Mouse (Mus musculus): Measurements from ENCODE around the gene Gm47996. TPM values are rescaled to one million over a fixed set of nuclear protein-coding genes. Genes with fewer than 3 reads are reported as not detected.
A peak's percentile ranks its signal among the peaks of the same experiment; 100 is the strongest.
"Not testable (repeated sequence)": the region's sequence is repeated elsewhere in the genome, so short reads cannot be mapped to it uniquely, and the experiment has no call there.

Gm47996 gene
- not detected in 2 replicates for polyA plus RNA-seq (2015; fragmentation: Nextera tagmentation; extraction: Ambion mirVana)

GRCm38 (mm10) chr1:151209824-151210355 lies at the start of gene Gm47996:
Gene Gm47996 (plus strand): TSS chr1:151210131.
- not testable (repeated sequence) for H3K4me1 ChIP-seq (ENCODE audit: control insufficient read depth, insufficient read depth, low read length); H3K4me3 ChIP-seq (ENCODE audit: low read length); H3K36me3 ChIP-seq (ENCODE audit: control insufficient read depth, insufficient read depth); H3K27me3 ChIP-seq (ENCODE audit: control insufficient read depth, insufficient read depth, low read length); H3K4me2 ChIP-seq (ENCODE audit: low read depth, low read length); H3K27ac ChIP-seq (ENCODE audit: low read length); H3K9me3 ChIP-seq (replicated peaks; ENCODE audit: control insufficient read depth, low read length); ATAC-seq (replicated peaks; ENCODE audit: extremely low read depth, insufficient read depth, low FRiP score); H3K9ac ChIP-seq (ENCODE audit: low read length)
- 85% methylated on average over 4 of the region's 8 CpGs for WGBS

GRCm38 (mm10) chr1:151166031-151166430 lies 43.9 kb upstream of the Gm47996 start:
- H3K27me3 ChIP-seq (ENCODE audit: control insufficient read depth, insufficient read depth, low read length) = no peaks in the 10 kb centered on the region
- H3K4me1 ChIP-seq (ENCODE audit: control insufficient read depth, insufficient read depth, low read length) = no peaks in the 10 kb centered on the region
- no peak overlapping the region for H3K4me3 ChIP-seq (ENCODE audit: low read length)
- WGBS = 48% methylated on average over 8 of the region's 8 CpGs
- H3K9me3 ChIP-seq (replicated peaks; ENCODE audit: control insufficient read depth, low read length) = no peaks in the 10 kb centered on the region
- no peak for ATAC-seq (replicated peaks; ENCODE audit: extremely low read depth, insufficient read depth, low FRiP score)
- H3K4me2 ChIP-seq (ENCODE audit: low read depth, low read length) = no peak overlapping the region
- no peak overlapping the region for H3K27ac ChIP-seq (ENCODE audit: low read length)
- H3K9ac ChIP-seq (ENCODE audit: low read length) = no peak overlapping the region
- H3K36me3 ChIP-seq (ENCODE audit: control insufficient read depth, insufficient read depth) = no peaks in the 10 kb centered on the region

GRCm38 (mm10) chr1:151167297-151168047 lies 42.5 kb upstream of the Gm47996 start:
- 55% methylated on average over 12 of the region's 12 CpGs for WGBS
- no peaks in the 10 kb centered on the region for H3K27me3 ChIP-seq (ENCODE audit: control insufficient read depth, insufficient read depth, low read length)
- H3K9me3 ChIP-seq (replicated peaks; ENCODE audit: control insufficient read depth, low read length) = no peaks in the 10 kb centered on the region
- H3K9ac ChIP-seq (ENCODE audit: low read length) = no peak overlapping the region
- no peak for ATAC-seq (replicated peaks; ENCODE audit: extremely low read depth, insufficient read depth, low FRiP score)
- no peak overlapping the region for H3K4me2 ChIP-seq (ENCODE audit: low read depth, low read length)
- 0 out of 2 replicates have a peak, but pooled peaks cover 2% of the 10 kb centered on the region for H3K4me1 ChIP-seq (ENCODE audit: control insufficient read depth, insufficient read depth, low read length)
- no peaks in the 10 kb centered on the region for H3K36me3 ChIP-seq (ENCODE audit: control insufficient read depth, insufficient read depth)
- H3K27ac ChIP-seq (ENCODE audit: low read length) = no peak overlapping the region
- H3K4me3 ChIP-seq (ENCODE audit: low read length) = no peak overlapping the region

GRCm38 (mm10) chr1:151168637-151169036 lies 41.3 kb upstream of the Gm47996 start:
- Histone ChIP-seq H3K9ac (ENCODE audit: low read length) (no peak overlapping the region), H3K4me3 (ENCODE audit: low read length) (no peak overlapping the region), H3K27ac (ENCODE audit: low read length) (no peak overlapping the region), H3K4me1 (ENCODE audit: control insufficient read depth, insufficient read depth, low read length) (0 out of 2 replicates have a peak, but pooled peaks cover 2% of the 10 kb centered on the region), H3K27me3 (ENCODE audit: control insufficient read depth, insufficient read depth, low read length) (no peaks in the 10 kb centered on the region), H3K36me3 (ENCODE audit: control insufficient read depth, insufficient read depth) (no peaks in the 10 kb centered on the region), H3K4me2 (ENCODE audit: low read depth, low read length) (no peak overlapping the region), H3K9me3 (replicated peaks; ENCODE audit: control insufficient read depth, low read length) (no peaks in the 10 kb centered on the region)
- ATAC-seq (replicated peaks; ENCODE audit: extremely low read depth, insufficient read depth, low FRiP score) = no peak
- whole genome bisulfite sequencing = 69% methylated on average over 3 of the region's 3 CpGs

GRCm38 (mm10) chr1:151171572-151172461 lies 38.1 kb upstream of the Gm47996 start:
- ATAC-seq (replicated peaks; ENCODE audit: extremely low read depth, insufficient read depth, low FRiP score) = no peak; the same call in 1 of the 2 replicates
- H3K36me3 ChIP-seq (ENCODE audit: control insufficient read depth, insufficient read depth) = no peaks in the 10 kb centered on the region
- H3K27me3 ChIP-seq (ENCODE audit: control insufficient read depth, insufficient read depth, low read length) = no peaks in the 10 kb centered on the region
- WGBS = 73% methylated on average over 2 of the region's 2 CpGs
- H3K4me3 ChIP-seq (ENCODE audit: low read length) = no peak overlapping the region
- no peak overlapping the region for H3K27ac ChIP-seq (ENCODE audit: low read length)
- H3K4me2 ChIP-seq (ENCODE audit: low read depth, low read length) = no peak overlapping the region
- H3K4me1 ChIP-seq (ENCODE audit: control insufficient read depth, insufficient read depth, low read length) = 0 out of 2 replicates have a peak, but pooled peaks cover 2% of the 10 kb centered on the region
- H3K9me3 ChIP-seq (replicated peaks; ENCODE audit: control insufficient read depth, low read length) = no peaks in the 10 kb centered on the region
- H3K9ac ChIP-seq (ENCODE audit: low read length) = no peak overlapping the region

GRCm38 (mm10) chr1:151177030-151177936 lies 32.6 kb upstream of the Gm47996 start:
- no peak overlapping the region for H3K9ac ChIP-seq (ENCODE audit: low read length)
- H3K9me3 ChIP-seq (replicated peaks; ENCODE audit: control insufficient read depth, low read length) = no peaks in the 10 kb centered on the region
- H3K4me1 ChIP-seq (ENCODE audit: control insufficient read depth, insufficient read depth, low read length) = 0 out of 2 replicates have a peak, but pooled peaks cover 3% of the 10 kb centered on the region
- ATAC-seq (replicated peaks; ENCODE audit: extremely low read depth, insufficient read depth, low FRiP score) = peak; percentile 83
- WGBS = 16% methylated on average over 10 of the region's 10 CpGs
- peak overlapping the region; percentile 50 for H3K4me2 ChIP-seq (ENCODE audit: low read depth, low read length)
- H3K4me3 ChIP-seq (ENCODE audit: low read length) = peak overlapping the region; percentile 21; the same call in 1 of the 2 replicates
- no peak overlapping the region; the same call in 1 of the 2 replicates for H3K27ac ChIP-seq (ENCODE audit: low read length)
- H3K27me3 ChIP-seq (ENCODE audit: control insufficient read depth, insufficient read depth, low read length) = no peaks in the 10 kb centered on the region
- H3K36me3 ChIP-seq (ENCODE audit: control insufficient read depth, insufficient read depth) = no peaks in the 10 kb centered on the region

- Histone ChIP-seq H3K4me3 (ENCODE audit: low read length) (peak overlapping the region; percentile 21; the same call in 1 of the 2 replicates), H3K27ac (ENCODE audit: low read length) (no peak overlapping the region; the same call in 1 of the 2 replicates), H3K9me3 (replicated peaks; ENCODE audit: control insufficient read depth, low read length) (no peaks in the 10 kb centered on the region), H3K27me3 (ENCODE audit: control insufficient read depth, insufficient read depth, low read length) (no peaks in the 10 kb centered on the region), H3K9ac (ENCODE audit: low read length) (no peak overlapping the region), H3K4me1 (ENCODE audit: control insufficient read depth, insufficient read depth, low read length) (0 out of 2 replicates have a peak, but pooled peaks cover 3% of the 10 kb centered on the region), H3K36me3 (ENCODE audit: control insufficient read depth, insufficient read depth) (no peaks in the 10 kb centered on the region), H3K4me2 (ENCODE audit: low read depth, low read length) (peak overlapping the region; percentile 50)
- 33% methylated on average over 4 of the region's 4 CpGs for WGBS
- peak; percentile 25; the same call in 1 of the 2 replicates for ATAC-seq (replicated peaks; ENCODE audit: extremely low read depth, insufficient read depth, low FRiP score)
These were observed 32.0 kb upstream of the Gm47996 start for GRCm38 (mm10) chr1:151177937-151178271.

GRCm38 (mm10) chr1:151178505-151179083 lies 31.3 kb upstream of the Gm47996 start:
- ATAC-seq (replicated peaks; ENCODE audit: extremely low read depth, insufficient read depth, low FRiP score) = no peak
- Histone ChIP-seq H3K4me3 (ENCODE audit: low read length) (no peak overlapping the region), H3K9me3 (replicated peaks; ENCODE audit: control insufficient read depth, low read length) (no peaks in the 10 kb centered on the region), H3K4me1 (ENCODE audit: control insufficient read depth, insufficient read depth, low read length) (0 out of 2 replicates have a peak, but pooled peaks cover 3% of the 10 kb centered on the region), H3K4me2 (ENCODE audit: low read depth, low read length) (no peak overlapping the region), H3K27me3 (ENCODE audit: control insufficient read depth, insufficient read depth, low read length) (no peaks in the 10 kb centered on the region), H3K9ac (ENCODE audit: low read length) (no peak overlapping the region), H3K27ac (ENCODE audit: low read length) (no peak overlapping the region), H3K36me3 (ENCODE audit: control insufficient read depth, insufficient read depth) (no peaks in the 10 kb centered on the region)
- 70% methylated on average over 2 of the region's 2 CpGs for WGBS

Measured in heart, embryonic 16.5 days (tissue).